Mouse (Mus musculus): ENCODE results near the gene Gas8.
"Not testable (repeated sequence)": the region's sequence is repeated elsewhere in the genome, so short reads cannot be mapped to it uniquely, and the experiment has no call there.

Gas8 gene

DNA sequence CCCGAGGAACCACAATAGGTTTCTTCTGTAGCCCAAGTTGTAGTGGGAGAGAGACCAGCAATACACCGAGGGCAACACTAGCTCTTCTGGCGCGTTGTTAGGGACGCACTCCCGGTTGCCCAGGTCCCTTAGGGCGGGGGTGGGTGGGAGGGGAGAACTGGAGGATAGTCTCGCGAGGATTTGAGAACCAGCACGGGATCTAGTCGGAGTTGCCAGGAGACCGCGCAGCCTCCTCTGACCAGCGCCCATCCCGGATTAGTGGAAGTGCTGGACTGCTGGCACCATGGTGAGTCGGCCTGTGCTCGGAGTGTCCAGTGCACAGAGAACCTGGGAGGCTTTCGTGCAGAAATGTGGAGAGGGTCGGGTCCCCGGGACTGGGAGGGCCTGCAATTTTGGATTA, at the start of gene Gas8:
Gas8 (plus strand) TSS at position 168 of the 400 bp plus-strand sequence.
- peak; percentile 77 for DNase-seq (ENCODE audit: low spot score)

DNA sequence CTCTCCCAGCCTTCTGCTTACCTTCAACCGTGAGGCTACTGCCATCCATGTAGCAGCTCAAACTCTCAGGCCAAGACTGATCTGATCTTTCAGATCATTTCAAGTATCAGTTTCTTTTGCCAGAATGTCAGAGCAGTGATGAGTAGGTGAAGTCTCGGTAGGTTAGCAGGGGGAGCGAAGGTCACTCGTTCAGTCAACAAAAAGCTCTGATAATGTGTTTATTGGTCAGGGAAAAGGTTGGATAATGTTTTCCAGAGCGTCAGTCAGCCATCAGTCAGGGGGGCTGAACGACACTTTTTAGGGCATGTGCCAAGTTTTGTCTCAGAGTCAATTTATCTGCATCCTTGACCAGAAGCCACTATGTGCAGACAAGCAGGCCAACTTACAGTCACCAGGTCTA, 45.6 kb upstream of the Gas8 start:
- DNase-seq (ENCODE audit: low spot score): not testable (repeated sequence)

GRCm38 (mm10) chr8:123474549-123474948, 44.1 kb upstream of the Gas8 start:
- not testable (repeated sequence) for DNase-seq (ENCODE audit: low spot score)

- peak; percentile 1 for DNase-seq (ENCODE audit: low spot score)
Observed at GRCm38 (mm10) chr8:123476911-123477736, 41.5 kb upstream of the Gas8 start.

- peak; percentile 88 for DNase-seq (ENCODE audit: low spot score)
Observed at GRCm38 (mm10) chr8:123477737-123478258, 40.8 kb upstream of the Gas8 start, which contains the start of gene Afg3l1. Gene Afg3l1 (plus strand): TSS chr8:123477903.

DNA sequence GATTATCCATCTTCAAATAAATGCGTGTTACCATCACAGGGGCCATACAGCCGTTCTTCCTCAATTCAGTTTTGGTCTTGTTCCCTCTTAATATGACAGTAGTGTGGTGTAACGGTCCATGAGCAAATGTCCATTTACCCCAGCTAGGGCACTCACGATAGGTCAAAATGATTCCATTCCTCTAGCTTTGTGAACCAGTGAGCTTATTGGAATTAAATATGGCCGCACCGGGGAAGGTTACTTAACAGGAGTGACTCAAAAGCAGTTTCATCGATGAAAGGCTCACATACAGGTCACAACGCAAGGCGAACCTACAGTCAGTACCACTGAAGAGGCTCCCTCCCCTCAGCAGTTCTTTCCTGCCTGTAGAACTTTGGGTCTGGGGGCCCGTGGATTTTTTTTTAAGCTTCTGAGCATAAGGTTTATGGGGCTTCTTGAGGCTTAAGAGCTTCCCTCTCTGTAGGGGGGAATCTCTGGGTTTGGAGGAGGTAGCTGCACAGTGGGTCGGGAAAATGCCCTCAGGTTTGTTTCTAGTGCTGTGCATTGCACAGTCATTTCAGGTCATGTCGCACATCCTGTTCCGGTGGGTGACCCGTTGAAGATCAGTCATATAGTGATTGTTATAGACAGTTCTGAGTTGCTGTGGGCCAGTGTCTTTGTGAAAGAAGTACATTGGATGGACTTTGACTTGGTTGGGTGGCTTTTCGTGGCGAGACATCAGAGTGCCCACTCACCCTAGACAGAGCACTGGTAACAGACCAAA, 40.0 kb upstream of the Gas8 start:
- peak; percentile 12 for DNase-seq (ENCODE audit: low spot score)

- no peak for DNase-seq (ENCODE audit: low spot score)
Observed at GRCm38 (mm10) chr8:123482627-123483026, 36.0 kb upstream of the Gas8 start.

DNA sequence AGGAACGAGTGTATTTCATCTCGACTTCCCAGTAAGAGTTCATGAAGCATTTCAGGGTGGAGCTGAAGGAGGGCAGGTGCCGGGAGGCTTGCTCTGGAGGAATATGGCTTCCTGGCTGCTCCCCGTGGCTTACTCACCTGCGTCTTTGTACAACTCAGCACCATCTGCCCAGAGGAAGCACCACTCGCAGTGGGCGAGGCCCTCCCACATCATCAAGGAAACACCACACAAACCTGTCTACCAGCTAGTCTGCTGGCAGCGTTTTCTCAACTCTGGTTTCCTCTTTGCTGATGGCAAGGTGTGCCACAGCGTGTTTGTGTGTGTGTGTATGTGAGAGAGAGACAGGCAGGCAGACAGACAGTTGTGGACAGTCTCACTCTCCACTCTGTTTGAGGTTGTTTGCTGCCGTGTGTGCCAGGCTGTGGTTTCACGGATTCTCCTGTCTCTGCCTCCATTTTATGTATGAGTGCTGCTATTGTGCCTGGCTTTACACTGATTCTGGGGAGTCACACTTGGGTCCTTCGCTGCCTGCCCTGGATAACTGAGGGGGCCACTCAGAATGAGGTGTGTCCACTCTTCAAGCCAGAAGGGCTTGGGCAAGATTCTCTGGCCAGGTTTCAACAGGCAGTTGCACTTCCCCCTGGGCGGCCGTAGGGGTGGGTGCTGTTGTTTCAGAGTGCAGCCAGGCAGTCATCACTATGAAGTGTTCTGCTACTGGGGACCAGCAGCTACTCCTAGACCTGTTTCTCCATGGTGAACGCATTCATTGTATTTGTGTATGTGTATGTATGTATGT, 27.2 kb upstream of the Gas8 start:
- no peak for DNase-seq (ENCODE audit: low spot score)

- no peak for DNase-seq (ENCODE audit: low spot score)
Observed at GRCm38 (mm10) chr8:123492898-123493297, 25.7 kb upstream of the Gas8 start.

DNA sequence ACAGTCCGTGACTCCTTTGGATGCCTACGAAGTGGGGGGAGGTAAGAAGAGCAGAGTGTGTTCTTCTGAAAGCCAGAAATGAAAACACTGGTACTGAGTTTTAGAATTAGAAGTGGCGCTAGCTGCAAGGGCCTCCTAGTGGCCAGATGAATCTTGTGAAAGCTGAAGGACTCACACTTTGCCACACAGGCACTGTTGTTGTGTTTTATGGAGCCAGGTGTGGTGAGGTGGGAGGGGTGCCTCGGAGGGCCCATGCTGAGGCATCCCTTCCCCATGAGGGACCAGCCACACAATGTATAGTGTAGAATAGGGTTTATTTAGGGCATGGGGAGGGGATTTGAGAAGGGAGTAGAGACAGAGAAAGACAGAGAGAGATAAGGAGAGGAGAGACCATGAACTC, 20.9 kb upstream of the Gas8 start:
- no peak for DNase-seq (ENCODE audit: low spot score)

DNA sequence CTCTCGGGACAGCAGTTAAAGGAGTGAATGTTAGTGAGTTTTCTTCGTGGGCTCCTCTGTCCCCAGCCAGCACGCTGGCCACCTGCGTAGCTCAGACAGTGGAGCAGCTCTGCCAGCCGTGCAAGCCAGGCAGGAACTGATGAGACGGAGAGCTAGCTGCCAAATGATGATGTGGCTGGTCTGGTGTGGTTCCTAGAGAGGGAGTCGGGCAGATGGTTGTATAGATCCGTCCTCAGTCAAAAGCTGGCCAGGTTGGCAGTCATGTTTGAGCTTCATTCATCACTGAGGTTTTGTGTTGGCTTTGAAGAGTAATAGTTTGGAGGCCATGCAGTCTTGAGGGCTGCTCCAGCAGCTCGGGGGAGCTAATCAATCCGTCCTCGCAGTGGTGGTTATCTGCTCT, 19.7 kb upstream of the Gas8 start:
- DNase-seq (ENCODE audit: low spot score): no peak

- no peak for DNase-seq (ENCODE audit: low spot score)
Observed at GRCm38 (mm10) chr8:123499556-123499955, 19.1 kb upstream of the Gas8 start.

DNA sequence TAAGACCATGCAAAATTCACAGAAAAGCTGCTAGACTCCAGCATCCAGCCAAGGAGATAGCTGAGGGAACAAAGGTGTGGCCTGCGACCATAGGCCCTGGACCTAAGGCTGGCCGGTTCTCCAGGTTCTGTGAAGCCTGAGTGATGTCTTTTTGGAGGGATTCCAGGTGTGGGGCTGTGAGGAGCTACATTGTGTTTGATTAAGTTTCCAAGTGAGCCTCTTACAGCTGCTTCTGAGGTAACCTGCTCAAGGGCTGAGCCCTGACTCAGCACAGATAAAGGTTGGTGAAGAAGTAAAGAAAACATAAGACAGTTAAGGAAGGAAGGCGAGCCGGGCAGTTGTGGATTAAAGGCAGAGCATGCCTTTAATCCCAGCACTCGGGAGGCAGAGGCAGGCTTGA, 16.4 kb upstream of the Gas8 start:
- DNase-seq (ENCODE audit: low spot score): no peak

DNA sequence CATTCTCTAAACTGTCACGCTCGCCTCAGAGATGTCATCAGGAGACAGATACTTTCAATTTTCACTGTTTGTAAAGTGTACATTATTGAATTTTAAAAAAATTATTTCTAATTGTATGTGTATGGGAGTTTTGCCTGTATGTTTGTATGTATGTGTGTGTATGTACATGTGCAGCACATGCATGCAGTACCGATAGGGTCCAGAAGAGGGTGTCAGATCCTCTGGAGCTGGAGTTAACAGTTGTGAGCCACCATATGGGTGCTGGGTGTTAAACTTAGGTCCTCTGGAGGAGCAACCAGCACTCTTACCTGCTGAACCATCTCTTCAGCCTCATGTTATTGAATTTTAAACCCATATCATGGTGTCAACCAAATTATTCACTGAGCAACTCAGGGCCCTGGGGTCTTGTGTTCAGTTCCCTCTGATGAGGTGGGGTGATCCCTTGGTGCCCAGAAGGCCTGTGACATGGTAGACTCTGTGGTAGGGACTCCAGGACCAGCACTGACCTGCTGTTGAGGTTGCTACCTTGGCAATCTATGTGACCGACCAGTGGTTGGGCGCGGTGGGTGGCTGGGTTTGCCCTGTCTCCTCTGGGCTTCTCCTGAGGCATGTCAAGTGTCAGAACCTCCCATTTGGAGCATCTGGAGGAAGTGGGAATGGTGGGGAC, 14.7 kb upstream of the Gas8 start:
- DNase-seq (ENCODE audit: low spot score): no peak

DNA sequence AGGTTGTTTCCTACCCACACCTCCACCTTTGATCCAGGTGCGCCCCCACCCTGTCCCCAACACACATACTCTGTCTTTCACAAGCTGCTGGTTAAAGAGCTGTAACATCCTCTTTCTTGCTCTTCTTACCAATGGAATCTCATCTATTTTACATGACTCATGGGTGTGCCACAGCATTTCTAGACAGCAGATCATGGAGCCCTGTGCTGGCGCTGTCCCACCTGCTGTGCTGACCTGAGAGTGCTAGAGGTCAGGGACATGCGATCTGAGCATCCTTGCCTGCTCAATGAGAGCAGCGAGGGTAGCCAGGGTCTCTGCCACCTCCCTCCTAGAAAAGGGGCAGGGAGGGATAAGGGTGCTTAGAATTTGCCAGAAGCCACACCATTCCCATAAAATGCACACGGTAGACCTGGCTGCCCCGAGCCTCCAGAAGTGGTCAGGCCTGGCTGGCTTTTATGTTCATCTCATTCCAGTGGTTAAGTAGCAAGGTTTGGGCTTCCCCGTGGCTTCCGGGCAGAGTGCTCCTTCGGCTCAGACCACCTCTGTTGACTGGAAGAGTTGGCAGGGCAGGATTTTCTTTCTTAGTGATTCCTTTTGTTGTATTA, 13.9 kb upstream of the Gas8 start:
- DNase-seq (ENCODE audit: low spot score): no peak

- DNase-seq (ENCODE audit: low spot score): no peak
Observed at GRCm38 (mm10) chr8:123505267-123505666, 13.4 kb upstream of the Gas8 start.

DNA sequence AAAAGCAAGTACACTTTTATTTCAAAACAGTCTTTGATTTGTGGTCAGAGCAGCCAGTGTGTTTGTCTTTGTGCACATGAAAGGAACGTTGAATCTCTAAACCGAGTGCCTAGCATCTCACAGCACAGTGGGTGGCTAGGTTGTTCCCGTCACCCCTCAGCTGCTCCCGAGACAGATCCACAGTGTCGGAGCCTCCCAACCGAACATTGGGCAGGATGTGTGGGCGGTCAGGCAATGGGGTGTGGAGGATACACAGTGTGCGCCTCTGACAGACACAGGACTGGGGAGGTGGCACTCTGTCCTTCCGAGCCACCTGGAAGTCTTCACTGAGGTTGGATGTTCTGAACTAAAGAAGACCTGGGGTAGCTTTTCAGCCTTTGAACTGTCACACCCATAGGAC, 12.9 kb upstream of the Gas8 start:
- no peak for DNase-seq (ENCODE audit: low spot score)

GRCm38 (mm10) chr8:123507153-123507552, 11.5 kb upstream of the Gas8 start:
- DNase-seq (ENCODE audit: low spot score): no peak

DNA sequence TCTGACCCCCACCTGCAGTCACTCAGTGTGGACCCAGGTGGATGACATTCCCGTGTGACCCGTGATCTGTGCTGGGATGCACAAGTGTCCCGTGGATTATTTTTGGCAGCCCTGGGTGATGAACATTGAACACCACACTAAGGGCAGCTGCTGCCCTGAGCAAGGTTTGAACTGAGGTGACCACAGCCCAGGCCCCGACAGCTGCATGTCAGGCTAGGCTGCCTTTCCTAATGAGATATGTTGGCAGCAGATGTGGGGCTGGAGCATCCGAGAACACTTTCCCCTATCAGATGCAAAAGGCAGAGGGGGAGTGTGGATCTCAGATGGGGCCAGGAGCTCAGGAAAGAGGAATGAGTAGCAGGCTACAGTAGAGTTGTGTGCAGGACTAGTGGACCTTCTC, 7.8 kb upstream of the Gas8 start:
- DNase-seq (ENCODE audit: low spot score): no peak

DNA sequence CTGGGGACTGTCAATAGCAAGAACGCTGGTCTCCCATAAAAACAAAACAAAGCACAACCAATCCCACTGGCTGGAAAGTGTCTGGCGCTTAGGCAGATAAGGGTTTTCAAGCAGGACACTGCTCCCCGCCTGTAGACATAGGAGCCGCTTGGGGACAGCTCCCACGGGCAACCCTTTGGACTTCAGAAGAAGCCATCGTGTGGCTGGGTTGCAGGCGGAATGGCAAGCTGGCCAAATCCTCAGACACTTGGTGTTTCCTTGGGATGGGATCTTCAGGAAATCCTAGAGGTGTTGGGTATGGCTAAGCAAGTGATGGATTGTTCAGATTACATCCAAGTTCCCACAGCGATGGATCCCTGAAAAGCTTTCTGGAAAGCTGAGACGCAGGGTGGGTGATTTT, 4.5 kb upstream of the Gas8 start:
- DNase-seq (ENCODE audit: low spot score): no peak

Measured in T-cell, adult 2 months (primary cell).